Mouse (Mus musculus) forebrain, embryonic 14.5 days (tissue): Measurements from ENCODE around the gene Nudt3. TPM values are rescaled to one million over a fixed set of nuclear protein-coding genes. Genes with fewer than 3 reads are reported as not detected.

Experiments
- ATAC-seq: fragments of 200-750 bp; cut with Nextera tagmentation; 2 replicates; pipeline ENCODE4 v1.8.0; 2017; ENCODE audit warnings: mild to moderate bottlenecking, moderate library complexity
- DNase-seq: peaks from one replicate; pipeline ENCODE4 v3.0.0-alpha.2; 2015; ENCODE audit warnings: low spot score
- H3K27ac ChIP-seq: fragments of 300-500 bp; sonication (generic); 2 replicates; pipeline ENCODE4 v1.5.1; 2014; ENCODE audit warnings: low read depth, mild to moderate bottlenecking, control low read depth, low read length, moderate library complexity
- H3K27me3 ChIP-seq: fragments of 300-500 bp; sonication (generic); replicated peaks from 2 replicates; pipeline ENCODE4 v1.6.1; 2014; ENCODE audit warnings: low read length, control low read depth, mixed read lengths; ENCODE audit not compliant: control insufficient read depth, insufficient read depth
- H3K36me3 ChIP-seq: fragments of 300-500 bp; sonication (generic); 2 replicates; pipeline ENCODE4 v1.6.1; 2014; ENCODE audit warnings: low read length, control low read depth; ENCODE audit not compliant: control insufficient read depth, insufficient read depth
- H3K4me1 ChIP-seq: fragments of 300-500 bp; sonication (generic); 2 replicates; pipeline ENCODE4 v1.6.1; 2014; ENCODE audit warnings: antibody characterized with exemption, low read length, control low read depth; ENCODE audit not compliant: control insufficient read depth, insufficient read depth
- H3K4me2 ChIP-seq: fragments of 300-500 bp; sonication (generic); 2 replicates; pipeline ENCODE4 v1.6.1; 2014; ENCODE audit warnings: mild to moderate bottlenecking, control low read depth, low read length
- H3K4me3 ChIP-seq: fragments of 300-500 bp; sonication (generic); 2 replicates; pipeline ENCODE4 v1.5.1; 2014; ENCODE audit warnings: low read depth, low read length, control low read depth
- H3K9ac ChIP-seq: fragments of 300-500 bp; sonication (generic); 2 replicates; pipeline ENCODE4 v1.6.1; 2014; ENCODE audit warnings: mild to moderate bottlenecking, low read length, control low read depth, moderate library complexity
- H3K9me3 ChIP-seq: fragments of 300-500 bp; sonication (generic); replicated peaks from 2 replicates; pipeline ENCODE4 v1.6.1; 2016; ENCODE audit warnings: low read length, control low read depth, mixed read lengths; ENCODE audit not compliant: control insufficient read depth
- WGBS: fragments of 180-500 bp; shearing (Covaris S2); extraction: QIAGEN DNeasy Blood & Tissue Kit; methylation state at CpG from one replicate; pipeline ENCODE4 v1.1.7; 2014; 5-methylcytosine and 5-hydroxymethylcytosine counted together
- polyA plus RNA-seq: library from polyadenylated mRNA; unstranded; fragments of >200 nt; fragmentation: Nextera tagmentation; extraction: Ambion mirVana; gene quantifications from 2 replicates; pipeline ENCODE4 v1.2.1, GENCODE M21; 2014

The Nudt3 gene
- polyA plus RNA-seq, 1 experiment from 2014 or later, result 175 TPM

DNA sequence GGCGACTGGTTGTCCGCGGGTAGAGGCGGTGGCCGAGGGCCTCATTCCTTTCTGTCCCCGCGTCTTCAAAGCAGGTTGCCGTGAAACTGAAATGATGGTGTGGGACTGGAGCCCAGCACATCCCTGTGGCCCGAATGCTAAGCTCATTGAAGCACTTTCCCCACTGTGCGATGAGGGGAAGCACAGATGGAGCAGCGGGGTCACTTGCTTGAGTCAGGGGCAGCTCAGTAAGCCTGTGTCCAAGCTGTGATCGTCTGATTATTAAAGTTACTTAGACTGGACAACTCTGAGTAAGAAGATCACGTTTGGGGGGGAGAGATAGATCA, 57.4 kb downstream of the Nudt3 start:
- peak overlapping the region; percentile 56 for H3K4me3 ChIP-seq
- no peak for ATAC-seq

GRCm38 (mm10) chr17:27565163-27565941, 57.9 kb downstream of the Nudt3 start, which contains the start of gene AI413582:
Gene AI413582, minus strand, starts transcription at chr17:27565756.
- peak within 1 kb of the TSS; percentile 92 for H3K4me2 ChIP-seq
- DNase-seq (peak; percentile 94), ATAC-seq (peak; percentile 96)
- peaks cover 5% of the 10 kb centered on the region; the same call in 1 of the 2 replicates for H3K4me1 ChIP-seq
- peak within 1 kb of the TSS; percentile 44; the same call in 1 of the 2 replicates for H3K27ac ChIP-seq
- no peaks in the 10 kb centered on the region for H3K9me3 ChIP-seq
- H3K4me3 ChIP-seq, result peak within 1 kb of the TSS; percentile 56
- peaks cover 14% of the 10 kb centered on the region; the same call in 1 of the 2 replicates for H3K36me3 ChIP-seq
- H3K9ac ChIP-seq, result peak within 1 kb of the TSS; percentile 75
- H3K27me3 ChIP-seq, result no peaks in the 10 kb centered on the region
- under 1% methylated on average over 56 of the region's 58 CpGs for WGBS

More for the DNA sequence above, 57.4 kb downstream of the Nudt3 start:
- Histone ChIP-seq H3K9ac (peak overlapping the region; percentile 68), H3K27ac (no peak overlapping the region), H3K9me3 (no peaks in the 10 kb centered on the region), H3K36me3 (peaks cover 14% of the 10 kb centered on the region; the same call in 1 of the 2 replicates), H3K27me3 (no peaks in the 10 kb centered on the region), H3K4me2 (peak overlapping the region; percentile 92), H3K4me1 (peaks cover 5% of the 10 kb centered on the region; the same call in 1 of the 2 replicates)
- no peak for DNase-seq
- 2% methylated on average over 13 of the region's 13 CpGs for WGBS

GRCm38 (mm10) chr17:27564391-27565162, 58.7 kb downstream of the Nudt3 start:
- Histone ChIP-seq H3K4me2 (peak overlapping the region; percentile 92), H3K27me3 (no peaks in the 10 kb centered on the region), H3K27ac (0 out of 2 replicates have a peak overlapping the region, but pooled peaks have one; percentile 44), H3K9ac (peak overlapping the region; percentile 75), H3K4me3 (peak overlapping the region; percentile 56), H3K4me1 (peaks cover 5% of the 10 kb centered on the region; the same call in 1 of the 2 replicates), H3K9me3 (no peaks in the 10 kb centered on the region), H3K36me3 (peaks cover 18% of the 10 kb centered on the region; the same call in 1 of the 2 replicates)
- DNase-seq (no peak), ATAC-seq (no peak)
- WGBS, result 11% methylated on average over 20 of the region's 20 CpGs

GRCm38 (mm10) chr17:27563771-27564244, 59.5 kb downstream of the Nudt3 start:
- no peak overlapping the region for H3K4me2 ChIP-seq
- H3K27me3 ChIP-seq, result no peaks in the 10 kb centered on the region
- ATAC-seq, result no peak
- no peak for DNase-seq
- H3K9ac ChIP-seq, result no peak overlapping the region
- no peak overlapping the region for H3K4me3 ChIP-seq
- H3K9me3 ChIP-seq, result no peaks in the 10 kb centered on the region
- WGBS, result 53% methylated on average over 7 of the region's 7 CpGs
- H3K27ac ChIP-seq, result no peak overlapping the region
- peaks cover 18% of the 10 kb centered on the region; the same call in 1 of the 2 replicates for H3K36me3 ChIP-seq
- peaks cover 7% of the 10 kb centered on the region for H3K4me1 ChIP-seq

- Histone ChIP-seq H3K4me2 (no peak overlapping the region), H3K36me3 (peaks cover 18% of the 10 kb centered on the region; the same call in 1 of the 2 replicates), H3K9me3 (no peaks in the 10 kb centered on the region), H3K4me3 (no peak overlapping the region), H3K4me1 (peaks cover 20% of the 10 kb centered on the region), H3K27ac (no peak overlapping the region), H3K27me3 (no peaks in the 10 kb centered on the region), H3K9ac (no peak overlapping the region)
- WGBS, result 72% methylated on average over 9 of the region's 11 CpGs
- ATAC-seq (no peak), DNase-seq (no peak)
Measured at GRCm38 (mm10) chr17:27561809-27562526, 61.3 kb downstream of the Nudt3 start.

GRCm38 (mm10) chr17:27560926-27561480, 62.3 kb downstream of the Nudt3 start:
- Histone ChIP-seq H3K27ac (no peak overlapping the region), H3K36me3 (peaks cover 18% of the 10 kb centered on the region; the same call in 1 of the 2 replicates), H3K9ac (no peak overlapping the region), H3K9me3 (no peaks in the 10 kb centered on the region), H3K4me2 (no peak overlapping the region), H3K4me1 (peaks cover 20% of the 10 kb centered on the region), H3K4me3 (no peak overlapping the region), H3K27me3 (no peaks in the 10 kb centered on the region)
- WGBS, result 88% methylated on average over 13 of the region's 13 CpGs
- no peak for ATAC-seq
- DNase-seq, result no peak

- Histone ChIP-seq H3K4me1 (peaks cover 18% of the 10 kb centered on the region), H3K9ac (no peak overlapping the region), H3K27me3 (no peaks in the 10 kb centered on the region), H3K36me3 (peaks cover 18% of the 10 kb centered on the region; the same call in 1 of the 2 replicates), H3K4me3 (no peak overlapping the region), H3K27ac (no peak overlapping the region), H3K4me2 (no peak overlapping the region), H3K9me3 (no peaks in the 10 kb centered on the region)
- 73% methylated on average over 12 of the region's 12 CpGs for WGBS
- ATAC-seq (no peak), DNase-seq (no peak)
Measured at GRCm38 (mm10) chr17:27559596-27559995, 63.7 kb downstream of the Nudt3 start.

GRCm38 (mm10) chr17:27558845-27559244, 64.5 kb downstream of the Nudt3 start:
- H3K9ac ChIP-seq, result no peak overlapping the region
- H3K36me3 ChIP-seq, result peaks cover 17% of the 10 kb centered on the region; the same call in 1 of the 2 replicates
- ATAC-seq, result no peak
- 0 out of 2 replicates have a peak overlapping the region, but pooled peaks have one; percentile 81 for H3K4me3 ChIP-seq
- H3K4me2 ChIP-seq, result peak overlapping the region; percentile 90
- no peak for DNase-seq
- H3K27me3 ChIP-seq, result no peaks in the 10 kb centered on the region
- H3K9me3 ChIP-seq, result no peaks in the 10 kb centered on the region
- H3K27ac ChIP-seq, result no peak overlapping the region
- 3% methylated on average over 5 of the region's 5 CpGs for WGBS
- H3K4me1 ChIP-seq, result peaks cover 18% of the 10 kb centered on the region
